Mouse (Mus musculus): ENCODE data around the gene Smim12. TPM values are rescaled to one million over a fixed set of nuclear protein-coding genes. Genes with fewer than 3 reads are reported as not detected.

The Smim12 gene
- total RNA-seq, 1 experiment from 2014 or later = 55.9 TPM

Other genes with a start within 250 kb of the Smim12 start
- 203 and 286 TPM in 2 replicates for gene Sfpq, start 222.5 kb upstream of the Smim12 start, total RNA-seq (2021)
- gene Zmym1, start 182.6 kb upstream of the Smim12 start, total RNA-seq (2021) = 10.0 and 10.7 TPM in 2 replicates
- 20.3 and 21.6 TPM in 2 replicates for gene Zmym6, start 166.4 kb upstream of the Smim12 start, total RNA-seq (2021)
- 26.2 and 30.3 TPM in 2 replicates for gene Tmem35b, start 120.1 kb upstream of the Smim12 start, total RNA-seq (2021)
- 4.5 and 6.0 TPM in 2 replicates for gene Dlgap3, start 74.6 kb upstream of the Smim12 start, total RNA-seq (2021)
- gene Gja4, start 70.3 kb downstream of the Smim12 start, total RNA-seq (2021) = 2.2 and 3.0 TPM in 2 replicates
- gene Gjb3, start 87.1 kb downstream of the Smim12 start, total RNA-seq (2021) = not detected in 2 replicates
- not detected in 2 replicates for gene Gjb4, start 110.3 kb downstream of the Smim12 start, total RNA-seq (2021)
- gene Gjb5, start 114.4 kb downstream of the Smim12 start, total RNA-seq (2021) = not detected in 2 replicates

Measured in adrenal gland, postnatal 25 days (tissue).